Mouse (Mus musculus) spleen, adult 12 weeks (tissue): ENCODE measurements around the gene Chst2.

Source experiments
- DNase-seq: peaks from one replicate; pipeline ENCODE4 v3.0.0; 2022; ENCODE audit warnings: low spot score

Chst2 gene

GRCm38 (mm10) chr9:95406571-95407561, at the start of gene Chst2:
Gene Chst2, minus strand, starts transcription at chr9:95406722.
- DNase-seq: no peak

- DNase-seq: no peak
These were observed 45.4 kb upstream of the Chst2 start for GRCm38 (mm10) chr9:95451931-95452330.

GRCm38 (mm10) chr9:95450586-95450985, 44.1 kb upstream of the Chst2 start:
- DNase-seq: no peak

- no peak for DNase-seq
These were observed 35.8 kb upstream of the Chst2 start for GRCm38 (mm10) chr9:95442321-95442731.

GRCm38 (mm10) chr9:95437883-95438282, 31.4 kb upstream of the Chst2 start:
- DNase-seq: no peak

GRCm38 (mm10) chr9:95436294-95436613, 29.7 kb upstream of the Chst2 start:
- DNase-seq: no peak

- no peak for DNase-seq
These were observed 29.2 kb upstream of the Chst2 start for GRCm38 (mm10) chr9:95435506-95436293.

GRCm38 (mm10) chr9:95428277-95428676, 21.8 kb upstream of the Chst2 start:
- DNase-seq: no peak

- no peak for DNase-seq
These were observed 7.4 kb upstream of the Chst2 start for GRCm38 (mm10) chr9:95413911-95414310.

GRCm38 (mm10) chr9:95412047-95412446, 5.5 kb upstream of the Chst2 start:
- no peak for DNase-seq

GRCm38 (mm10) chr9:95407586-95408220, 1.2 kb upstream of the Chst2 start:
- no peak for DNase-seq

- no peak for DNase-seq
These were observed 464 bp downstream of the Chst2 start for GRCm38 (mm10) chr9:95405946-95406570.

GRCm38 (mm10) chr9:95405511-95405945, 994 bp downstream of the Chst2 start:
- peak; percentile 5 for DNase-seq

GRCm38 (mm10) chr9:95404811-95405465, 1.6 kb downstream of the Chst2 start:
- DNase-seq: no peak

GRCm38 (mm10) chr9:95401686-95402085, 4.8 kb downstream of the Chst2 start:
- no peak for DNase-seq

GRCm38 (mm10) chr9:95392011-95392410, 14.5 kb downstream of the Chst2 start:
- DNase-seq: no peak

GRCm38 (mm10) chr9:95389956-95390355, 16.6 kb downstream of the Chst2 start:
- DNase-seq: no peak

GRCm38 (mm10) chr9:95387881-95388380, 18.6 kb downstream of the Chst2 start:
- DNase-seq: no peak

- DNase-seq: no peak
These were observed 30.6 kb downstream of the Chst2 start for GRCm38 (mm10) chr9:95375966-95376365.

GRCm38 (mm10) chr9:95375336-95375735, 31.2 kb downstream of the Chst2 start:
- no peak for DNase-seq

GRCm38 (mm10) chr9:95373741-95374140, 32.8 kb downstream of the Chst2 start:
- no peak for DNase-seq
